Mouse (Mus musculus) forebrain, embryonic 14.5 days (tissue): Measurements from ENCODE around the gene Lrrd1. TPM values are rescaled to one million over a fixed set of nuclear protein-coding genes. Genes with fewer than 3 reads are reported as not detected.

Experiments used
- ATAC-seq: fragments of 200-750 bp; cut with Nextera tagmentation; 2 replicates; pipeline ENCODE4 v1.8.0; 2017; ENCODE audit warnings: mild to moderate bottlenecking, moderate library complexity
- DNase-seq: peaks from one replicate; pipeline ENCODE4 v3.0.0-alpha.2; 2015; ENCODE audit warnings: low spot score
- H3K27ac ChIP-seq: fragments of 300-500 bp; sonication (generic); 2 replicates; pipeline ENCODE4 v1.5.1; 2014; ENCODE audit warnings: low read depth, mild to moderate bottlenecking, control low read depth, low read length, moderate library complexity
- H3K27me3 ChIP-seq: fragments of 300-500 bp; sonication (generic); replicated peaks from 2 replicates; pipeline ENCODE4 v1.6.1; 2014; ENCODE audit warnings: low read length, control low read depth, mixed read lengths; ENCODE audit not compliant: control insufficient read depth, insufficient read depth
- H3K36me3 ChIP-seq: fragments of 300-500 bp; sonication (generic); 2 replicates; pipeline ENCODE4 v1.6.1; 2014; ENCODE audit warnings: low read length, control low read depth; ENCODE audit not compliant: control insufficient read depth, insufficient read depth
- H3K4me1 ChIP-seq: fragments of 300-500 bp; sonication (generic); 2 replicates; pipeline ENCODE4 v1.6.1; 2014; ENCODE audit warnings: antibody characterized with exemption, low read length, control low read depth; ENCODE audit not compliant: control insufficient read depth, insufficient read depth
- H3K4me2 ChIP-seq: fragments of 300-500 bp; sonication (generic); 2 replicates; pipeline ENCODE4 v1.6.1; 2014; ENCODE audit warnings: mild to moderate bottlenecking, control low read depth, low read length
- H3K4me3 ChIP-seq: fragments of 300-500 bp; sonication (generic); 2 replicates; pipeline ENCODE4 v1.5.1; 2014; ENCODE audit warnings: low read depth, low read length, control low read depth
- H3K9ac ChIP-seq: fragments of 300-500 bp; sonication (generic); 2 replicates; pipeline ENCODE4 v1.6.1; 2014; ENCODE audit warnings: mild to moderate bottlenecking, low read length, control low read depth, moderate library complexity
- H3K9me3 ChIP-seq: fragments of 300-500 bp; sonication (generic); replicated peaks from 2 replicates; pipeline ENCODE4 v1.6.1; 2016; ENCODE audit warnings: low read length, control low read depth, mixed read lengths; ENCODE audit not compliant: control insufficient read depth
- WGBS: fragments of 180-500 bp; shearing (Covaris S2); extraction: QIAGEN DNeasy Blood & Tissue Kit; methylation state at CpG from one replicate; pipeline ENCODE4 v1.1.7; 2014; 5-methylcytosine and 5-hydroxymethylcytosine counted together
- polyA plus RNA-seq: library from polyadenylated mRNA; unstranded; fragments of >200 nt; fragmentation: Nextera tagmentation; extraction: Ambion mirVana; gene quantifications from 2 replicates; pipeline ENCODE4 v1.2.1, GENCODE M21; 2014

Gene Lrrd1
- polyA plus RNA-seq, 1 experiment from 2014 or later = 0.15 TPM

GRCm38 (mm10) chr5:3905471-3905870 is 60.5 kb downstream of the Lrrd1 start:
- Histone ChIP-seq H3K4me1 (no peaks in the 10 kb centered on the region), H3K27ac (no peak overlapping the region), H3K27me3 (no peaks in the 10 kb centered on the region), H3K4me3 (no peak overlapping the region), H3K9ac (no peak overlapping the region), H3K9me3 (no peaks in the 10 kb centered on the region), H3K36me3 (no peaks in the 10 kb centered on the region), H3K4me2 (no peak overlapping the region)
- ATAC-seq (no peak), DNase-seq (no peak)
- 59% methylated on average over 2 of the region's 2 CpGs for WGBS

Other genes starting within 250 kb of the Lrrd1 start
- 12.2 and 18.1 TPM in 2 replicates for gene Pex1, start 249.1 kb upstream of the Lrrd1 start, polyA plus RNA-seq
- gene Rbm48, start 248.6 kb upstream of the Lrrd1 start, polyA plus RNA-seq = 17.3 and 19.6 TPM in 2 replicates
- not detected in 2 replicates for gene Tmbim7, start 194.0 kb upstream of the Lrrd1 start, polyA plus RNA-seq
- 66.6 and 74.9 TPM in 2 replicates for gene Gatad1, start 188.0 kb upstream of the Lrrd1 start, polyA plus RNA-seq
- gene Ankib1, start 42.2 kb upstream of the Lrrd1 start, polyA plus RNA-seq = 17.4 and 22.8 TPM in 2 replicates
- gene Krit1, start 42.0 kb upstream of the Lrrd1 start, polyA plus RNA-seq = 44.6 and 58.5 TPM in 2 replicates
- 9.3 and 10.2 TPM in 2 replicates for gene Mterf1a, start 48.8 kb downstream of the Lrrd1 start, polyA plus RNA-seq
- 198 and 256 TPM in 2 replicates for gene Akap9, start 82.9 kb downstream of the Lrrd1 start, polyA plus RNA-seq